Mouse (Mus musculus) T-helper 17 cell (primary cell): Measurements from ENCODE around the gene Grin2b.
"Not testable (repeated sequence)": the region's sequence is repeated elsewhere in the genome, so short reads cannot be mapped to it uniquely, and the experiment has no call there.

Experiments used
- in situ Hi-C, 2 experiments: fragments of 300-600 bp; cut with MboI, MseI; formaldehyde crosslinking; loops; 1 replicate in 1 of 2; 2 replicates in 1 of 2; pipeline ENCODE4 v1.15.1; 2025; ENCODE audit warnings: high pct_unique_total_duplicates in 2 of 2

The Grin2b gene

DNA sequence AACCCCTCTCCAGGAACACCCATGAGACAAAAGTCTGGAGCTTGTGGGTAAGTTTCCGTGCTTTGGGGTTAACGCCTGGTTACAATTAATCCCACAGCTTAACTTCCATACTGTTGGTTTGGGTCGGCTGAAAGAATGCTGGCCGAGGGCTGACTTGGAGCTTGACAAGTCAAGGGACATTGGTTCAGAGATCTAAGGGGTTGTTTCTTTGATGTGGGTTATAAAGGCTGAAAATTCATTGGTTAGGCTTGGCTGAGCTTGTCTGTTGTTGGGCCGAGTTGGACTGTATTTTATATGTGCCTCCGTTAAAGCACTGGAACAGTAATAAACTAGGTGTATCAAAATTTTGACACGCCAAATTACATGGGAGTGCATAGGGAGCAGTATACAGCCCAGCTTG is 359.6 kb downstream of the Grin2b start:
- in situ Hi-C loops: no loop called here

DNA sequence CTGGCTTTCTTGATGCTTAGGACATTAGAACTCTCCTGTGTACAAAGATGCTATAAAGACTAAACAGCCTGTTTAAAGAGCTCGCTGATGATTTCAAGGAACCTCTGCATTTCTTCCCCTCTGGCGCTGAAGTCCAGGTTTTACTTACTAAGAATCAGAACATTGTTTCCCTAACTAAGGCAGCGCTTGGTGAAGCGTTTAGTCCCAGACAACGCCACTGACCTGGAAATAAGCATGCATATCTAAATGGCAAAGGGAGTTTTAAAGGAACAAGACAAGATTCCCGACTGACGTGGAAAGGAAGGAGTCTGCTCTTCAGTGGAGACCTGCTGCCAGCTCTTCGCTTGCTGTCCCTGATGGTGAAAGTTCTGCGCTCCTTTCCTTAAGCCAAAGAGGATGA is 367.9 kb downstream of the Grin2b start:
- in situ Hi-C loops: no loop called here

DNA sequence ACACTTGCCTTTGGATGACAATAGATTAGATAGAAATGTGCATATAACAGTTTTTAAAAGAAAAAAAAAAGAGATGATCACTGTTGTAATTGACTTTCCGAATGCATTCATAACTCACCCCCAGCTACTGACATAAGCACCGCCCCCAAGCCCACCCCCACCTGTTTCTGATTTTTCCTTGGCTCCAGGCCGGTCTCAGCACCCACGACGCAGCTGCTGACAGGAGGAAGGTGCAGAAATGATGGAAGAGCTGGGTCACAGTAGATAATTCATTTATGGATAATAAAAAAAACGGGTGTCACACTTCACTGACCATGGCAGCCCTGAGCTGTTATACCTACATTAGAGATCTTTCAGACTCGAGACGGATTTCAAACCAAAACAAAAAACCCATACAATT is 373.4 kb downstream of the Grin2b start:
- in situ Hi-C loops: loop anchor here in 1 of 2 experiments (10.0 kb wide), 1 partner anchor 1875 kb away; no protein-coding TSS in a partner anchor

DNA sequence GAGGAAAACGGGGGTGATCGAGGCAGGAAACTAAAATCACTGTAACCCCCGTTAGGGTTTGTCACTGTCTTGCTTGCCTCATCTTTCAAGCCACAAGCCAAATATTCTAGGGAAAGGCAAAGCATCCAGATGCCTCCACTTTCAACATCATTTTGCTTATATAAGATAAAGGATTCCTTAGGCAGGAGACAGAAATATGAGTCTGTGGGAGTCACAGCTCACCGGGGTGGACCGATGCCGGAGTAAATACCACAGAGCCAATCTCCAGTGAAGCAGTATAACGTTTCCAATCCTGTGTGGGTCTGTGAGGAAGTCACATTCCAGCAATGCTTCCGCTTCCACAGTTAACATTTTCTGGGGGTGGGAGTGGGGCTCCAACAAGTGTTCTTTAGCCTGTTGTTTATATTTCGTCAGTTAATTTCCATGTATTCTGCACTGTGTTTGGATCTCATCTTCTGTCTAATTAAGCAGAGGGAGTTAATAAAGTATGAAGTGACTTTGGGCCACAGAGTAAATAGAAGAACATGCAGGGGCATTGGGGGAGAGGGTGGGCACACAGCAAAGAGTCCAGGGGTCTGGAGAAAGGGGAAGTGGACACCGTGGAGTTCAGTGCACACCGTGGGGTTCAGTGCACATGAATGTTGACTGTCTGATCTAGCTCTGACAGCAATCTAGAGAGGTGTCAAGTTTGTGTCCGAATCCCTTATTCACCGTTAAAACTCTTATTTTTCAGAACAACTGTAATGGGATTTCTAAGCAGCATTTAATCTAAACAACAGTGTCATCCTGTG is 374.9 kb downstream of the Grin2b start:
- in situ Hi-C loops: loop anchor here in 1 of 2 experiments (10.0 kb wide), 1 partner anchor 1876 kb away; no protein-coding TSS in a partner anchor

DNA sequence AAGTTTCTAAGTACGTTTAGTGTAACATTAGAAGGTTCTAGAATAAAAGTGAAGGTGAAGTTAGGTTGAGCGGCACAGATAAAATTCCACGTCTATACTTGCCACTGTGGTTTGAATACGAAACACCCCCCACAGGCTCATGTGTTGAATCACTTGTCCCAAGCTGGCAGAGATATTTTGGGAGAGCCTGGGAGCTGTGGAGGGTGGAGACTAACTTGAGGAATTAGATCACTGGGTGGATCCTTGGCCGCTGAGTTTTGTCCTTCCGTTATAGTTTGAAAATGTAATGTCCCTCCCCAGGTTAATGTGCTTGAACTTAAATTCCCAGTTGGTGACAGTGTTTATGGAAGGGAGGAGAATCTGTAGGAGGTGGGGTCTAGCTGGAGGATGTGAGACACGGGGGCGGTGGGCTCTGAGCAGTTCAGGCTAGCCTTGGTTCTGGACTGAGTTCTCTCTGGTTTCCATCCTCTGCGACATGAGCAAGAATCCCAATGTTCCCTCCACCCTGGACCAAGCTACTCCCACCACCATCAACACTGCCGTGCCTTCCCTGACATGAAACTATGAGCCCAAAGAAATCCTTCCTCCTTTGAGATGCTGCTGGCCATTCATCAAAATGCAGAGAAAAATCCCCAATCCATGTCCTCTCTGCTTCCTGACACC is 375.8 kb downstream of the Grin2b start:
- in situ Hi-C loops: loop anchor here in 1 of 2 experiments (10.0 kb wide), 1 partner anchor 1877 kb away; no protein-coding TSS in a partner anchor

DNA sequence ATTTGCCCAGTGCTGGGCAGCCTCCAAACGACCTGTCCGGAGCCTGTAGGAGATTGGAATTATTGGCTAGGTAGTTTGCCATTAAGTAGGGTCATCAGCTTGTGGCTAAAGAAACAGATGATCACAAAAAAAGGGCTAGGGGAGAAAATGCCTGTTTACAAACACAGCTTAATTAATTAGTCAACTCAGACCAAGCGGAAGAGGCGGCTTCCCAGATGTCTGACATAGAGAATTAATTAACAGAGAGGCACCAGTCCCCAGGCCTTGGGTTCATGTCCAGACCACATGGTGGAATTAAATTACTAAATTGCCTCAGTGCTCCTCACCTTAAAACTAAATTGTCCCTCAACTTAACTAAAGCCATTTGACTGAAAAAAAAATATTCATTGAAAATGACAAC is 376.4 kb downstream of the Grin2b start:
- in situ Hi-C loops: loop anchor here in 1 of 2 experiments (10.0 kb wide), 1 partner anchor 1878 kb away; no protein-coding TSS in a partner anchor

DNA sequence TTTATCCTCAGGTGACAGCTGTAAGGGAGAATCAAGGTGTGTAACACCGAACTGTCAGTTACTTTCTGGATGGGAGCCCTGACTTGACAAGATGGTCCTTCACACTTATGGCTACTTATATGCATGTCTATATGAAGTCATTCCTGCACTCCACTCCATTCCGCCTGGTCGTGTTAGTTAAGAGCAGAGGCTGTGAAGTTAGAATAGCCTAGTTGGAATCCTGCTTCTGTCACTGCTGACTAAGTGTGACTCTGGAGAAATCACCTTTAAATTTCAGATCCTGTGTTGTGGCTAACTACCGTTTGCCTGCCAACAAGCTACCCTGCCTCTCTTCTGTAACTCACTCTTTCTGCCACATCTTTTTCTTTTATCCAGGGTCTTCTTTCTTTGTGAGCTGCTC is 381.9 kb downstream of the Grin2b start:
- in situ Hi-C loops: loop anchor here in 1 of 2 experiments (10.0 kb wide), 1 partner anchor 1883 kb away; no protein-coding TSS in a partner anchor

DNA sequence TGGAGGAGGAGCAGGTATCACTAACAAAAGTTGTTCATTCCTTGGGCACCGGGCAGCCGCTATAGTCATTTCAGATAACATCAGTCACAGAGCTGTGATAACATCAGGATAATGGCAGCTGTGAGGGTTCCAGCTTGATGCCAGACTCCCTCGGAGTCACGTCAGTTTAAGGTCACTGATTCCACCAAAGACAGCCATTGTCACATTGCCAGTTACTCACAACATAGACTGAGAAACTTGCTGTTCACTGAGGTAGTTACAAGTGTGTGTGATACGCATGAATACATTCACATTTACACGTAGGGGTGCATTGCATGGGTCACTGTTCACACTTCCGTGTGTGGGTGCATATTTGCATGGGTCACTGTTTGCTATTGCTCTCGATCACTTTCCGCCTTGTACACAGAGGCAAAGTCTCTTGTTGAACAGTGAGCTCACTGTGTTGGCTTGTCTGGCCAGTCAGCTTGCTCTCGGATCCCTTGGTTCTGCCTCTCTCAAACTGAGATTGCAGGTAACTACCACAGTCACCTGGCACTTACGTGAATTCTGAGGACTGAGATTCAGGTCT is 383.6 kb downstream of the Grin2b start:
- in situ Hi-C loops: loop anchor here in 1 of 2 experiments (10.0 kb wide), 1 partner anchor 1885 kb away; no protein-coding TSS in a partner anchor

DNA sequence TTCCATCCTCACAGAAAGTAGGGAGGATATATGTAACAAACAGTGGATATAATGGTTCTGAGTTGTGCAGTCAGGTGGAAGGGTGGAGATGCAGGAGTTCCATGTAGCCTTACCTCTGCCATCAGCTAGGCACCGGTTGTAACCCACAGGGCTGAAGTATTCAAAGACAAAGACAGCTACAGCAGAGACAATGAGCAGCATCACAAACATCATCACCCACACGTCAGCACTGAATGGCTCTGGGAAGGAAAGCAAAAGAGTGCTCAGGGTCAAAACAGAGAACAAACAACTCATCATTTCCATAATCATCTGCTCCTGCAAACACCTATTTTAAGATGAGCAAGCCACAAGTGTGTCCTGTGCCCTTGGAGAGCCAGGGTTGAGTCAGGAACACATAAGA is 398.6 kb downstream of the Grin2b start:
- in situ Hi-C loops: no loop called here

DNA sequence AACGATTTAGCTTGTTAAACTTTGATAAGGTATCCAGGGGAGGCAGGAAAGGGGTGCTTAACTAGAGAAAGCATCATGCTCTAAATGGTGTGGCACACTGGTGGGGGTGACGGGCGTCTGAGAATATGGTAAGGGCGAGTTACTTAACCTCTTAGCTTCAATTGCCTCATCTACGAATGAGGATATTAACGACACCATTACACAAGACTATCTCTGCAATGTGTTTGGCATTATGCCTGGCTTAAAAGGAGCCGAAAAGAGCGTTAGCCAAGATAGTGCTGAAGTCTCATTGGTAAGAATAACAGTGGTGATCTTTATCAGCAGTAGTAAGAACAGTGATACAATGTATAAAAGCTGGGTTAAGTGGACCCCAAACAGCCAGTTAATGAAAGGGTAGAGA is 405.7 kb downstream of the Grin2b start:
- in situ Hi-C loops: no loop called here

DNA sequence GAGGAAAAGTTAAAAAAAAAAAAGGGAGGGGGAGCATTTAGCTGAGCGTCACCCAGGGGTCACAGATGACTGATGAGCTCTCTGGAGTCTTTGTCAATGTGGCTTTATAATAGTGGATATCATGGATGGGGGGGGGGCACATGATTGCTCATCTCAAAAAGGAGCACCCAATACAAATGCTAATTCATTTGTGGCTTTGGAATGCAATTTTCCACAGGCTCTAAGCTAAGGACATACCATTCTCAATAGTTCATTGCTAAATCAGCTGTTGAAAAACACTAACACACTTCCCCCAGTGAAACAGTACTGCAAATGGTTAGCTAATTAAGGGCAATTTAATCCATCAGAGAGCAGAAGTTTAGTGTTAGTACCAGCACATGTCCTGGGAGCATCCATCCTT is 414.6 kb downstream of the Grin2b start:
- in situ Hi-C loops: no loop called here

DNA sequence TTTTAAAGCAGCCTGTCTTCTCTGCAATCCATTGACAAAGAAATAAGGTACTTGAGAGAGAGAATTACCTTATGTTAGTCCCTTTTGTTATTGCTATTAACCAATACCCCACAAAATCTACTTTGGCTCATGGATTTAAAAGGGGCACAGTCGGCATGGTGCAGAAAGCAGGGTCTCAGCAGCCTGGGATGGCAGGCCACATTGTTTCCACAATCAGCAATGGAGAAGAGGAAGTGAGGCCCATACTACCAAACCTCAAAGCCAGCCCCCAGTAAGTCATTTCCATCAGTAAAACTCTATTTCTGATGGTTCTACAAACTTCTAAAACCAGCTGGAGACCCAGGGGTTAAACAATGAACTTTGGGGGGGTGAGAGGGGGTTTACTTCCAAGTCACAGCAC is 417.2 kb downstream of the Grin2b start:
- in situ Hi-C loops: no loop called here

DNA sequence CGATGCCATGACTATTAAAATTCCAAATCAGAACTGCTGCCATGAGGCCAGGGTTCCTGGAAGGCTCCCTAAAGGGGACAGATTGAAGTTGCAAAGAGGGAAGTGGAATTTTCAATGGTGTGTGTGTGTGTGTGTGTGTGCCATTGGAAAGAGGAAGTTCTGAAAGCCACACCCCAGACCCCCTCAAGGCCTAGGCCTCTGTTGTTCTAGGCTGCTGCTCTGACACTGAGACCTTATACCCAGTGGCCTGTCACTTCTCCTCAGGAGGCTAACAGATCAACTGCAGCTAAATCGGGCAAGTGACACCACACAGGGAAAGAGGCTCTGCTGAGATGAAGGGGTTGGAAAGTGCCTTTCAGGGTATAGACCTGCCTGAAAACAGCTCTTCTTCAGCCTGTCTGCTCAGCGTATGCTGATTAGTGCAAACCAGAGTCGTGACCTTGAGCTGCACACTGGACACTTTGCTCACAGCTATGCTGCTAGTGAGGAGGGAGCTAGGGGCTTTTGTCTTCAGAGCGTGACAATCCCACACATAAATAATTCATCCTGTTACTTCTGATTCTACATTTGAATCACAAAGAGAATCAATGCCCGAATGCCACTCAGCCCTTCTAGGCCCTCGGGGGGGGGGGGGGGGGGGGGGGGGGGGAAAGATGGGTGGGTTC is 424.8 kb downstream of the Grin2b start:
- in situ Hi-C loops: no loop called here

DNA sequence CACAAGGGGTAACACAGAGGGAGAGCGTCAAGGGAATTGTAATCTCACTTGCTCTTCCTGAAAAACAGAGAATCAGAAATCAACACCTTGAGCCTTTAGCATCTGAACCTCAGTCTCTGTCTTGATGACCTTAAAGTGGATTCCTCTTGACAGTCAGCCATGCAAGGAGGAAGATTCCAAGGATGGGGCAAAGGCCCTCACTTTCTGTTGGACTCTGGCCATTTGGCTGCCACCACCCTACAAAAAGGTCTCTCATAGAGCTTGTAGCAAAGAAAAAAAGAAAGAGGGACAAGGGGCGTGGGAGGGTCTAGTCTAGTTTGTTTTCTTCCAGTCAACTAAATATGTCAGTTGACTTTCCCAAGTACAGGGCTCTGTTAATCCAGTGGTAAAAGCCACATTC is 427.7 kb downstream of the Grin2b start:
- in situ Hi-C loops: no loop called here

DNA sequence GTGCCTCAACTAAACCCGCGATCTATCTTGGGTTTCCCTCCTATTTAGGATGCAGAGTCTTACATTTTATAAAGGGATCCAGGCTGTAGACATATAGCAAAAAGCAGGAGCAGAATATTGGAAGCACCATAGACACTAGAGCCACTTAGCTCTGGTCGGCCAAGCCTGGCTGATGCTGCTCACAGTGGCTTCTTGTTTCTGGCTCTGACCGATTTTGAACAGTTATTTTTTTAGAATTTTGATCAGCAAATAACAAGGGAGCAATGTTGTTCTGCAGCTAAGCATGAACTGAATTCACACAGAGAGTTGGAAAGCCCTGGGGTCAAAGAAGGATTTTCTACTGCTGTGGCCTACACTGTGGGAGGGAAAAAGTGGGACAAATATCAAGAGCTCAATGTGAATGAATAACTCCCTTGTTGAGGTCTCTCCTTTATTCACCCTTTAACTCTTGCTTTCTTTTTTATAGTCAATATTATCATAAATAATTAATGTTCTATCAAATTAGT is 439.0 kb downstream of the Grin2b start:
- in situ Hi-C loops: no loop called here

DNA sequence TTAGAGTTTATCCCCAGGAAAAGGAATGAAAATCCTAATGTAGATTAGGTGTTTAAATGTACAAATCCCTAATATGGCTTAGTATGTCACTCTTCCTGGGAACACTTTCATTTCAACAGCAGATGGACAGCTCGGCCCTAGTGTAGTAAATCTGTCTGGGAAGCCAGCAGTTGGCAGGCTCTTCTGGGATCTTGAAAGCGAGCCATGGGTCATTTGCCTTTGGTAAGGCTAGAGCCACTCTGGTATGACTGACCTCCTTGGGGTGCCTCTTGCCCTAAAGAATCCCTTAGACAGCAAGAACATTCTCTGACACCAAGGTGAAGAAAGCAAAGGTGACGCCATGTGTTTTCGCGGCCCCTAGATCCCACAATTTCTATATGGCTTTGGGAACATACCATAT is 446.2 kb downstream of the Grin2b start:
- in situ Hi-C loops: loop anchor here in 1 of 2 experiments (10.0 kb wide), 1 partner anchor 618 kb away; no protein-coding TSS in a partner anchor

DNA sequence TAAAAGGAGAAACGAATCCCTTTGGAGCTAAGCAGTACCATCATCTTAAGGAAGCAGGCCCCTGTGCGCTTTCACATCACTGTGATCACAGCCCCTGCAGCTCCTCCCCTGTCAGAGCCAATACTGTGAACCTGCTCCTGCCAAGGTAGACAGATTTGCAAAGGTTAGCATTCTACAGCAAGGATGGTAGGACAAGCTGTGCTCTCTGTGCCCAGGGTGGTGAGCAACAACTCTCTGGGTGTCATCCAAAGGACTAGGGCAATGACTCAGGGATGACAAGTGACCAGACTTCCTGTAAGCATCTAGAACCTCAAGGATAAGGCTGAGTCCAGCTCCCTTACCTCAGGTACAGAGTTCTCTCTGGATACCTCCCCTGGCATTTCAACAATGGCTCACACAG is 451.6 kb downstream of the Grin2b start:
- in situ Hi-C loops: loop anchor here in 1 of 2 experiments (10.0 kb wide), 1 partner anchor 623 kb away; no protein-coding TSS in a partner anchor

DNA sequence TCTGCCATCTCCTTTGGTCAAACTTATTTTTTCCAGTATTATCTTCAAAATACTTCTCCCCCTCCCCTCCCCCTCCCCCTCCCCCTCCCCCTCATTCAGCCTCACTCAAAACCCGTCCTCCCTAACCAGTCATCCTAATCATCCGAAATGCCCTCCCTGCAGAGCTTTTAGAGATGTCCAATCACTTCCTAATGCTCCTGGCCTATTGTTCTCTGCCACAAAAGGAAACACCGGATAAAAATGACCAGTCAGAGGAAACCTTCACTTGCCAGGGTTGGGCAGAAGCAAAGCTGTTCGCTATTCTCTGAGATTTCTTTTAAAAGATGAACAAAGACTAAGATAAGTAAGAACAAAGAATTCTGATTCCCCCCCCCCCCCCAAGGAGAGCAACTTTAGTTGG is 458.4 kb downstream of the Grin2b start:
- in situ Hi-C loops: no loop called here

DNA sequence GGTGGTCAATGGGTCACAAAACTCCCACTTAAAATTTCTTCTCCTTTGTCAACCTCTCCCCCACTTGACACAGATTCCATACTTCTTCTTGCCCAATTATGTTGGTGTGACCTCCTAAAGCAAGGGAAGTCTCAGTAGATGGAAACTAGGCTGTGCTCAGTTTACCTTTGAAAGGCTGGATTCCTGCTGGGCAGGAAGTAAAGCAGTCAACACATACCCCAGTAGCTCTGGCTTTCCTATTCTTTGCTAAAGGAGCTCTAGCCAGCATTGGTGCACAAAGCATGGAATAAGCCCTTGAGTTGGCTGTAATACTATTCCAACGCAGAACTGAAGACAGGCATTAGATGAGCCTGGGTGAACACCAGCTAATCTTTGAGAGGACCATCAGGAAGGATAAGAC is 459.1 kb downstream of the Grin2b start:
- in situ Hi-C loops: no loop called here

DNA sequence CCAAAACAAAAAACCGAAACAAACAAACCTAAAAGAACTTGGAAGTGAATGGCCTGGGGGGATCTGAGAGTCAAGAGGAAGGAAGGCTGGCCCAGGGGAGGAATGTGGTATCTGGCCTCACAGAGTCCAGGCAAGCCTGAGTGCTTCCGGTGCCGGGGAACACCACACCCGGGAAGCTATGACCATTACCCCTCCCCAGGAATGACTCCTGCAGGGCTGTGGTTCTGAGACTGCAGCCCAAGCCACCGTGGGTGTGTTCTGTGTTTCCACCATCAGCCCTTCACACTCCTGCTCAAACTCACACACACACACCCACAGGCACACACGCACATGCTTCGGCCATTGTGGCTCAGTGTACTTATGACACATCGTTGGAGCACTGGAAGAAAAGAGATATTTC is 459.6 kb downstream of the Grin2b start:
- in situ Hi-C loops: no loop called here

DNA sequence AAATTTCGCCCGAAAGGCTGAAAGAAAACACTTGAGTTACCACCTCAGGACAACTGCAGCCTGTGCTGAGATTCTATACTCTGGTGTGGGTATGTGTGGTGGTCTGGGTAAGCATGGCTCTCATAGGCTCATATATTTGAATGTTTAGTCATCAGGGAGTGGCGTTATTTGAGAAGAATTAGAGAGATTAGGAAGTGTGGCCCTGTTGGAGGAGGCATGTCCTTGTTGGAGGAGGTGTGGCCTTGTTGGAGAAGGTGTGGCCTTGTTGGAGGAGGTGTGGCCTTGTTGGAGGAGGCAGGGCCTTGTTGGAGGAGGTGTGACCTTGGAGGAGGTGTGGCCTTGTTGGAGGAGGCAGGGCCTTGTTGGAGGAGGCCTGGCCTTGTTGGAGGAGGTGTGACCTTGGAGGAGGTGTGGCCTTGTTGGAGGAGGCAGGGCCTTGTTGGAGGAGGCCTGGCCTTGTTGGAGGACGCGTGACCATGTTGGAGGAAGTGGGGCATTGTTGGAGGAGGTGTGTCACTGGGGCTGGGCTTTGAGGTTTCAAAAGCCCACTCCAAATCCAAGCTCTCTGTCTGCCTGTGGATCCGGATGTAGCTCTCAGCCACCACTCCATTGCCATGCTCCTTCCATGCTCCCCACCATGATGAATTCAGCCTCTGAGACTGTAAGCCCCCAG is 466.3 kb downstream of the Grin2b start:
- in situ Hi-C loops: not testable (repeated sequence)
